Mouse (Mus musculus) liver, embryonic 14.5 days (tissue): ENCODE data around the gene Ntmt1.

Source experiments
- CTCF ChIP-seq: IDR thresholded peaks from 2 replicates; pipeline ENCODE4 v1.5.1; 2016; ENCODE audit warnings: antibody characterized with exemption, low read depth, control low read depth
- EP300 ChIP-seq: IDR thresholded peaks from 2 replicates; pipeline ENCODE4 v1.6.1; 2016; ENCODE audit warnings: antibody characterized with exemption, low read depth

- TF ChIP-seq CTCF (no peak), EP300 (no peak)
These were observed 12.2 kb upstream of the Ntmt1 start for GRCm38 (mm10) chr2:30795271-30795888.
